Mouse (Mus musculus): ENCODE data around the gene Igsf21. TPM values are rescaled to one million over a fixed set of nuclear protein-coding genes. Genes with fewer than 3 reads are reported as not detected.

Igsf21 gene
- polyA plus RNA-seq, 1 experiment from 2014 or later: 0.18 TPM

DNA sequence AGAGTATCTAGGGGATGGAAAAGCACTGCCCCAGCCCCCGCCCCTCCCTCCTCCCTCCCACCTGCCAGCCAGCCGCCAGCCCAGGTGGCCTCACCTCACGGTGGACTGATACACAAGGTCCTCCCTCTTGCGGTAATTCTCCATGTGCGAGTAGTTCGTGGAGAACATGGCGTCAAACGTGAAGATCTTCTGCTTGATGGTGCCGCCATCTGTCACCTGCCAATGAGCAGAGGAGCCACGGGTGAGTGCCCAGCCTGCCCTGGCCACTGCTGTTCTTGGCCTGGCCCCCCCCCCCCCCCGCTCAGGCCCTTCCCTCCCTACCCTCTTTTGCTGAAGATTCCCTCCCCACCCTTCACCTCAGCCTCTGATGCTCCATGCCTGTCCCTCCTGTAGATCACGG, 139.4 kb downstream of the Igsf21 start:
- H3K27ac ChIP-seq: no peak overlapping the region
- DNase-seq (no peak), ATAC-seq (ENCODE audit: low read depth) (no peak)
- no peak overlapping the region for H3K4me2 ChIP-seq
- WGBS (ENCODE audit: insufficient replicate concordance): 61% methylated on average over 11 of the region's 12 CpGs
- H3K36me3 ChIP-seq: no peaks in the 10 kb centered on the region
- H3K27me3 ChIP-seq: peaks cover 56% of the 10 kb centered on the region
- no peak overlapping the region for H3K4me3 ChIP-seq (replicated peaks)
- H3K9me3 ChIP-seq (replicated peaks): no peaks in the 10 kb centered on the region
- H3K9ac ChIP-seq: no peak overlapping the region
- no peaks in the 10 kb centered on the region for H3K4me1 ChIP-seq (replicated peaks)

- H3K9ac ChIP-seq: no peak overlapping the region
- ATAC-seq (ENCODE audit: low read depth): no peak
- H3K27me3 ChIP-seq: peaks cover 54% of the 10 kb centered on the region
- no peak overlapping the region for H3K4me2 ChIP-seq
- no peak overlapping the region for H3K27ac ChIP-seq
- H3K4me1 ChIP-seq (replicated peaks): no peaks in the 10 kb centered on the region
- DNase-seq: no peak
- H3K4me3 ChIP-seq (replicated peaks): no peak overlapping the region
- H3K36me3 ChIP-seq: no peaks in the 10 kb centered on the region
- WGBS (ENCODE audit: insufficient replicate concordance): 8% methylated on average over 6 of the region's 6 CpGs
- no peaks in the 10 kb centered on the region for H3K9me3 ChIP-seq (replicated peaks)
Observed at GRCm38 (mm10) chr4:140104795-140105194, 141.8 kb downstream of the Igsf21 start.

- Histone ChIP-seq H3K36me3 (no peaks in the 10 kb centered on the region), H3K4me1 (replicated peaks) (no peaks in the 10 kb centered on the region), H3K4me3 (replicated peaks) (no peak overlapping the region), H3K27me3 (peaks cover 41% of the 10 kb centered on the region), H3K9me3 (replicated peaks) (no peaks in the 10 kb centered on the region), H3K27ac (no peak overlapping the region), H3K4me2 (no peak overlapping the region), H3K9ac (no peak overlapping the region)
- ATAC-seq (ENCODE audit: low read depth): no peak
- DNase-seq: no peak
- 4% methylated on average over 23 of the region's 28 CpGs for WGBS (ENCODE audit: insufficient replicate concordance)
Observed at GRCm38 (mm10) chr4:140103341-140104027, 143.1 kb downstream of the Igsf21 start.

DNA sequence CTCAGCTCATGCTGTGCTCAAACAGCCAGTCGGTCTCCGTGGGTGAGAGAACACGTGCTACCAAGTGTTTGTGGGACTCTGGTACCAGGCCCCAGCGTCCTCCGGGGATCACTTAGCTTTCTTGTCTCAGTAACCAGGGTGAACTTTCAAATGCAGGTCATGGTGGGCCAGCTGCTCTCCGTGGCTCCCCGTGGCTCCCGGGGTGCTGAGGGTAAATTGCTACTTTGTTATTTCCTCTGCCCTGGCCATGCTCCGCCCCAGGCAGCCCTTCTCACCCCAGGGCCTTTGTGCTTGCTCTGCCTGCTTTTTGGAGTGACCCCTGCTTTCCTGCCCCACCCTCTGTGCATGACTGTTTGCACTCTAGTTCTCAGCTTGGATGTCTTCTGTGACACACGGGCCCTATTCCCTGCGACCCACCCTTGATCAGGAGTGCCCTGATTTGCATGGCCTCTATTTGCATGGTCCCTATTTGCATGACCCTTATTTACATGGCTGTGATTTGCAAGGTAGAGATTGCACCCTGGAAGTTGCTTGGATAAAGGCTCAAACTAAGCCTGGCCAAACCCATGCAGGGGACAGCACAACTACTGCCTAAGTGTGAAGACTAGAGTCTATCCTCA, 143.9 kb downstream of the Igsf21 start:
- Histone ChIP-seq H3K27ac (no peak overlapping the region), H3K9me3 (replicated peaks) (no peaks in the 10 kb centered on the region), H3K9ac (no peak overlapping the region), H3K4me2 (no peak overlapping the region), H3K4me3 (replicated peaks) (no peak overlapping the region), H3K4me1 (replicated peaks) (no peaks in the 10 kb centered on the region), H3K27me3 (peaks cover 35% of the 10 kb centered on the region), H3K36me3 (no peaks in the 10 kb centered on the region)
- 16% methylated on average over 11 of the region's 11 CpGs for WGBS (ENCODE audit: insufficient replicate concordance)
- ATAC-seq (ENCODE audit: low read depth) (no peak), DNase-seq (no peak)

GRCm38 (mm10) chr4:140101106-140101505, 145.5 kb downstream of the Igsf21 start:
- DNase-seq (no peak), ATAC-seq (ENCODE audit: low read depth) (no peak)
- no peak overlapping the region for H3K9ac ChIP-seq
- WGBS (ENCODE audit: insufficient replicate concordance): 59% methylated on average over 5 of the region's 5 CpGs
- H3K9me3 ChIP-seq (replicated peaks): no peaks in the 10 kb centered on the region
- H3K4me1 ChIP-seq (replicated peaks): no peaks in the 10 kb centered on the region
- no peak overlapping the region for H3K4me3 ChIP-seq (replicated peaks)
- no peaks in the 10 kb centered on the region for H3K36me3 ChIP-seq
- no peak overlapping the region for H3K4me2 ChIP-seq
- H3K27me3 ChIP-seq: peaks cover 31% of the 10 kb centered on the region
- no peak overlapping the region for H3K27ac ChIP-seq

GRCm38 (mm10) chr4:140100141-140100540, 146.4 kb downstream of the Igsf21 start:
- Histone ChIP-seq H3K36me3 (no peaks in the 10 kb centered on the region), H3K27me3 (peaks cover 31% of the 10 kb centered on the region), H3K4me2 (no peak overlapping the region), H3K4me1 (replicated peaks) (no peaks in the 10 kb centered on the region), H3K9me3 (replicated peaks) (no peaks in the 10 kb centered on the region), H3K27ac (no peak overlapping the region), H3K4me3 (replicated peaks) (no peak overlapping the region), H3K9ac (no peak overlapping the region)
- no peak for DNase-seq
- ATAC-seq (ENCODE audit: low read depth): no peak
- 64% methylated on average over 1 of the region's 1 CpGs for WGBS (ENCODE audit: insufficient replicate concordance)

DNA sequence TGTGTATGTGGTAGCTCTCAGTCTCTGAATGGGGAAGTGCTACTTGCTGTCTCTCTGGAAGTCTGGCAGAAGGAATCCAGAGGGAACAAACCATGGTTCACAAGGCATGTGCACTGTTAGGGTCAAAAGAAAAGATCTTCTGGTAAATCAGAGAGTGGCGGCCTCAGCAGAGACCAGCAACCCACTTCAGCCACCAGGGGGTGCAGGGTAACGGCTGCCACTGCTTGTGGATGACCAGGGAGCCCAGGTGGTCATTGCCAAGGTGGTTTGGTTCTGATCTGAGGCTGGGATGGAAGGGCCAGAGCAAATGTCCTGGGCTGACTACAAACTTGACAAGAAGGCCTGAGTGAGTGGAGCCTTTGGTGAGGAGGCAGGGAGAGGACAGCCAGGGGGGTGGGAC, 150.3 kb downstream of the Igsf21 start:
- no peak for ATAC-seq (ENCODE audit: low read depth)
- DNase-seq: no peak
- Histone ChIP-seq H3K27ac (no peak overlapping the region), H3K4me1 (replicated peaks) (no peaks in the 10 kb centered on the region), H3K27me3 (no peaks in the 10 kb centered on the region), H3K4me3 (replicated peaks) (no peak overlapping the region), H3K36me3 (no peaks in the 10 kb centered on the region), H3K9me3 (replicated peaks) (no peaks in the 10 kb centered on the region), H3K4me2 (no peak overlapping the region), H3K9ac (no peak overlapping the region)
- WGBS (ENCODE audit: insufficient replicate concordance): 42% methylated on average over 2 of the region's 2 CpGs

DNA sequence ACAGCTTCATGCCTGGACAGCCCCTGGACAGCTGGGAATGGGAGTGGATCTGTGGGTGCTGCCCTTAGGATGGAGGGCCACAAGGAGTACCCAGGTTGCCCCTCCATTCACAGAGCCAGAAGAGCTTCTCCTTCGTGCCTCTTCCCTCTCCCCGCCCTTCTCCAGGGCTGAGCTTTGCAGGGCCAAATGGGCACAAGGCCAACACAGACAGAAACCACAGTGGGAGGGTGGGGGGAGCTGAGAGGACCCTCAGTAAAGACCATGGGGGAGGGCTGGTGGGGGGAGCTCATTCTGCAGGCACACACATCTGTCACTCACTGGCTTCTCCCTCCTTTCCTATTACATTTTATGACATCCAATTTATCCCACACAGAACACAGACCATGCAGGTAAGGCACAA, 151.7 kb downstream of the Igsf21 start:
- Histone ChIP-seq H3K27me3 (no peaks in the 10 kb centered on the region), H3K27ac (no peak overlapping the region), H3K36me3 (no peaks in the 10 kb centered on the region), H3K9ac (no peak overlapping the region), H3K9me3 (replicated peaks) (no peaks in the 10 kb centered on the region), H3K4me2 (no peak overlapping the region), H3K4me1 (replicated peaks) (no peaks in the 10 kb centered on the region), H3K4me3 (replicated peaks) (no peak overlapping the region)
- ATAC-seq (ENCODE audit: low read depth) (no peak), DNase-seq (no peak)
- 64% methylated on average over 2 of the region's 2 CpGs for WGBS (ENCODE audit: insufficient replicate concordance)

- no peak for ATAC-seq (ENCODE audit: low read depth)
- no peak for DNase-seq
- no peak overlapping the region for H3K9ac ChIP-seq
- H3K27ac ChIP-seq: no peak overlapping the region
- no peaks in the 10 kb centered on the region for H3K9me3 ChIP-seq (replicated peaks)
- no peak overlapping the region for H3K4me2 ChIP-seq
- no peak overlapping the region for H3K4me3 ChIP-seq (replicated peaks)
- WGBS (ENCODE audit: insufficient replicate concordance): 70% methylated on average over 11 of the region's 11 CpGs
- no peaks in the 10 kb centered on the region for H3K4me1 ChIP-seq (replicated peaks)
- H3K27me3 ChIP-seq: no peaks in the 10 kb centered on the region
- no peaks in the 10 kb centered on the region for H3K36me3 ChIP-seq
Observed at GRCm38 (mm10) chr4:140092367-140092766, 154.2 kb downstream of the Igsf21 start.

GRCm38 (mm10) chr4:140091693-140092092, 154.9 kb downstream of the Igsf21 start:
- H3K4me1 ChIP-seq (replicated peaks): no peaks in the 10 kb centered on the region
- H3K4me2 ChIP-seq: no peak overlapping the region
- DNase-seq (no peak), ATAC-seq (ENCODE audit: low read depth) (no peak)
- no peaks in the 10 kb centered on the region for H3K9me3 ChIP-seq (replicated peaks)
- H3K36me3 ChIP-seq: no peaks in the 10 kb centered on the region
- WGBS (ENCODE audit: insufficient replicate concordance): 57% methylated on average over 3 of the region's 3 CpGs
- H3K27me3 ChIP-seq: no peaks in the 10 kb centered on the region
- H3K4me3 ChIP-seq (replicated peaks): no peak overlapping the region
- no peak overlapping the region for H3K9ac ChIP-seq
- no peak overlapping the region for H3K27ac ChIP-seq

- ATAC-seq (ENCODE audit: low read depth): no peak
Observed at GRCm38 (mm10) chr4:140089676-140090075, 156.9 kb downstream of the Igsf21 start.

More at GRCm38 (mm10) chr4:140089676-140090075, 156.9 kb downstream of the Igsf21 start:
- no peaks in the 10 kb centered on the region for H3K9me3 ChIP-seq (replicated peaks)
- H3K4me2 ChIP-seq: no peak overlapping the region
- no peaks in the 10 kb centered on the region for H3K4me1 ChIP-seq (replicated peaks)
- 76% methylated on average over 4 of the region's 4 CpGs for WGBS (ENCODE audit: insufficient replicate concordance)
- H3K27me3 ChIP-seq: no peaks in the 10 kb centered on the region
- H3K4me3 ChIP-seq (replicated peaks): no peak overlapping the region
- no peak overlapping the region for H3K9ac ChIP-seq
- no peak for DNase-seq
- H3K27ac ChIP-seq: no peak overlapping the region
- H3K36me3 ChIP-seq: no peaks in the 10 kb centered on the region

All from liver, embryonic 13.5 days (tissue).